Mouse (Mus musculus) brain, embryonic 14.5 days (tissue): ENCODE data around the gene Zfp616.

Source experiments
- CTCF ChIP-seq: fragments of 200-500 bp; IDR thresholded peaks from 2 replicates; pipeline ENCODE4 v1.5.1; 2012; ENCODE audit warnings: inconsistent platforms, mild to moderate bottlenecking, moderate library complexity, borderline replicate concordance; ENCODE audit not compliant: insufficient read depth, insufficient read length; ENCODE audit errors: extremely low read depth
- POLR2A ChIP-seq: fragments of 200-500 bp; IDR thresholded peaks from 2 replicates; pipeline ENCODE4 v1.6.1; 2012; ENCODE audit warnings: mild to moderate bottlenecking, inconsistent platforms, borderline replicate concordance; ENCODE audit not compliant: poor library complexity, insufficient read depth, insufficient read length, severe bottlenecking; ENCODE audit errors: extremely low read depth

DNA sequence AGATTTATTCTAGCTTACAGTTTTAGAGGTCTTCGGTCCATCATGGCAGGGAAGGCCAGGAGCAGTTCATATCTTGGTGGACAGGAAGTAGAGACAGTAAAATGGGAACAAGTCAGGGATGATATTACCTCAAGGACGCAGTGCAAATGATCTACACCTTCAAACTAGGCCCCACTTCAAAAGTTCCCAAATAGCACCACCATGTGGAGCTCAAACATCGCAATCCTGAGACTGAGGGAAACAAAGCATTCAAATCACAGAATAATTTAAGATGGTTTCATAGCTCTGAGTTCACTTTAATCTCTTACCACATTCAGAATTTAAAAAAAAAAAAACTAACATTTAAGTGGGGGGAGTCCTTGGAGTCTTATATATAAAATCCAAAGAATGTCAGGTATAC, 18.4 kb upstream of the Zfp616 start:
- TF ChIP-seq CTCF (no peak), POLR2A (no peak)
